Mouse (Mus musculus) E14TG2a.4 (cell line): ENCODE data around the gene Polr2h.

ENCODE experiments used
- H3K27me3 ChIP-seq: 2 replicates; pipeline ENCODE4 v1.6.1; 2014; ENCODE audit warnings: low read length, control low read depth; ENCODE audit not compliant: insufficient read depth
- H3K36me3 ChIP-seq: 2 replicates; pipeline ENCODE4 v1.6.1; 2014; ENCODE audit warnings: low read length, control low read depth; ENCODE audit not compliant: insufficient read depth
- H3K4me1 ChIP-seq: replicated peaks from 2 replicates; pipeline ENCODE4 v1.6.1; 2014; ENCODE audit warnings: low read depth, low read length, control low read depth
- H3K4me3 ChIP-seq: replicated peaks from 2 replicates; pipeline ENCODE4 v1.5.1; 2014; ENCODE audit warnings: mild to moderate bottlenecking, low read length
- H3K9me3 ChIP-seq: 2 replicates; pipeline ENCODE4 v1.6.1; 2014; ENCODE audit warnings: low read length, control low read depth
- CTCF ChIP-seq: conservative IDR thresholded peaks from 2 replicates; pipeline ENCODE4 v1.5.1; 2014; ENCODE audit warnings: low read length
- NANOG ChIP-seq: IDR thresholded peaks from 2 replicates; pipeline ENCODE4 v1.6.1; 2014; ENCODE audit warnings: borderline replicate concordance, low read length, mixed read lengths
- POU5F1 ChIP-seq: IDR thresholded peaks from 2 replicates; pipeline ENCODE4 v1.6.1; 2014; ENCODE audit warnings: low read length, borderline replicate concordance

Polr2h gene

DNA sequence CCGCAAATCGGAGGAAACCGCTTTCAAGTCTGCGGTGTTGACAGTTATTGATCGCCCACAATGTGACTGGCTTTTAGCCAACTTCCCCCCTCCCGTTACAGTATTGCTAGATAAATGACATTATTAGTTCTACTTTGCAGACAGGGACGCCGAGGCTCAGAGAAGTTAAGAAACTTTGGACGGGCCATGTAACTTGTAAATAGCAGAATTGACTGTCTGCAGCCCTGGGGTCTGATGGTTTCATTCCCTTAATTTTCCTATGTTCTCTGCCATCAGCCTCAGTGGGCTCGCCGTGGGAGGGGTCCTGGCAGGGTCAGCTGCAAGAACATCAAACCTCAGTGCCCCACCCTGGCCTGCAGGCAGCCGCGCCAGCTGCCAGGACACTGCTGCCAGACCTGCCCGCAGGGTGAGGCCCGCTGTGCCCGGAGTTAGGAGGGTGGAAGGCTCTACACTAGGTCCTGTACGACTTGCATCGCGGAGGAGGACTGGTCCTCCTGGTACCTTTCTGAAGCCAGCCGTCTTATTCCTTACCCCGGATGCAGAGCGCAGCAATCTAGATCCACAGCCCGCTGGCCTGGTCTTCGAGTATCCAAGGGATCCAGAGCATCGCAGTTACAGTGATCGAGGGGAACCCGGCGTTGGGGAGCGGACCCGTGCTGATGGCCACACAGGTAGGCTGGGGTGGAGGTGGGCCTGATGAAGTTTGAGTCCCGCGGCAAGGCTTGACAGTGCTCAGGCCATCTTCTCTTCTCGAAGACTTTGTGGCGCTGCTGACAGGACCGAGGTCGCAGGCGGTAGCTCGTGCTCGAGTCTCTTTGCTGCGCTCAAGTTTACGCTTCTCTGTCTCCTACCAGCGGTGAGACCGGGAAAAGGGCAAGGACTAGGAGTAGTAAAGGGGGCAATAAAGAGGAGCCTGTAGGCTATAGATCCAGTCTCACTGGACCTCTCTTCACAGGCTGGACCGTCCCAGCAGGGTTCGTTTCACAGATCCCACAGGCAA is 16.6 kb downstream of the Polr2h start, which contains the start of gene Thpo:
Gene Thpo (minus strand): TSS at position 781 of the 1,000 bp plus-strand sequence.
- H3K4me3 ChIP-seq: peak within 1 kb of the TSS; percentile 85
- peaks cover 14% of the 10 kb centered on the region for H3K9me3 ChIP-seq
- TF ChIP-seq CTCF (no peak), POU5F1 (no peak), NANOG (no peak)
- peaks cover 52% of the 10 kb centered on the region for H3K4me1 ChIP-seq
- peaks cover 61% of the 10 kb centered on the region for H3K27me3 ChIP-seq
- H3K36me3 ChIP-seq: peaks cover 9% of the 10 kb centered on the region

DNA sequence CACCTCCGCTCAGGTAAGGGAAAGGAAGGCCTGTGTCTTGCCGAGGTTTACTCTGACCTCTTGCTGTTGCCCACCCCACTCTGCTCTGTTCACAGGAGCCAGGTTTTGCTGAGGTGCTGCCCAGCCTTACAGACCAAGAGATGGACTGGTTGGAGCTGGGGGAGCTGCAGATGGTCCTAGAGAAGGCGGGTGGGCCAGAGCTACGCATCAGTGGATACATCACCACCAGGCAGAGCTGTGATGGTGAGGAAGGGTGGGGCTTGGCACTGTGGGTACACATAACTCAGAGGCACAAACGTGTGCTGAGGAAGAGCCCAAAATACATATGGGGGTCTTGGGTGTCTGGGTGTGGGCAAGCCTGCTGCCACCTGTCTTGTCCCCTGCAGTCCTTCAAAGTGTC is 18.2 kb downstream of the Polr2h start:
- Histone ChIP-seq H3K36me3 (peaks cover 9% of the 10 kb centered on the region), H3K27me3 (peaks cover 64% of the 10 kb centered on the region), H3K4me1 (peaks cover 36% of the 10 kb centered on the region), H3K9me3 (peaks cover 14% of the 10 kb centered on the region), H3K4me3 (no peak overlapping the region)
- TF ChIP-seq CTCF (no peak), POU5F1 (no peak), NANOG (no peak)

- H3K9me3 ChIP-seq: peaks cover 14% of the 10 kb centered on the region
- H3K4me1 ChIP-seq: peaks cover 32% of the 10 kb centered on the region
- H3K4me3 ChIP-seq: no peak overlapping the region
- TF ChIP-seq CTCF (no peak), POU5F1 (no peak), NANOG (no peak)
- H3K36me3 ChIP-seq: peaks cover 9% of the 10 kb centered on the region
- peaks cover 64% of the 10 kb centered on the region for H3K27me3 ChIP-seq
Observed at GRCm38 (mm10) chr16:20736168-20736567, 18.7 kb downstream of the Polr2h start.

DNA sequence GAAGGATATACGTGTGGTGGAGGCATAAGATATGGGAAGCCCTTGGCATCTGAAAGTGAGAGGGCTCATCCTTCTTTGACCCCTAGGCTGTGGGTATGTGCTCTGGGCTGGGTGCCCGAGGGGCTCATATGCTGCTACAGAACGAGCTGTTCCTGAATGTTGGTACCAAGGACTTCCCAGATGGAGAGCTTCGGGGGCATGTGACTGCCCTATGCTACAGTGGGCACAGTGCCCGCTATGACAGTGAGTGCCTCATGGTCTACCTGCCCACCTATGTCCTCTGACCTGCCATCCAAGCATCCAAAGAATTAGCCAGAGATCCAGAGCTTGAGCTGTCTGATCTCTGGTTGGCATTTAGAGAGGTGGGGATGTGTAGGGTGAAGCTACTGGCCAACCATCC is 19.4 kb downstream of the Polr2h start:
- H3K9me3 ChIP-seq: peaks cover 14% of the 10 kb centered on the region
- H3K4me1 ChIP-seq: peaks cover 25% of the 10 kb centered on the region
- peaks cover 9% of the 10 kb centered on the region for H3K36me3 ChIP-seq
- H3K4me3 ChIP-seq: no peak overlapping the region
- TF ChIP-seq POU5F1 (no peak), CTCF (no peak), NANOG (no peak)
- peaks cover 60% of the 10 kb centered on the region for H3K27me3 ChIP-seq

DNA sequence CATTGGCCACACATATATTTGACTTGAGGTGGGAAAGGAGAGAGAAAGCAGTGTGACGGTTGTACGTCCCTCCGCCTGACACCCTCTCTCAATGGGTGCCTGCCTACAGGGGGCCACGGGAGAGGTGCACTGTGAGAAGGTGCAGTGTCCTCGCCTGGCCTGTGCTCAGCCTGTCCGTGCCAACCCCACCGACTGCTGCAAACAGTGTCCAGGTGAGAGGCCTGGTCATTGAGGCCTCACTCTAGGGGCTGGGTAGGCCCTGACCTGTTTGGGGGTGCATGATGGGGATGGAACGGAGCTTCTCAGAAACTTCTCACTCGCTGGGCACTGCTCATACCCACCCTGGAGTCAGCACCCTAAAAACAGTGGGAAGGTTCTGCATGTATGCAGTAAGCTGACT is 22.4 kb downstream of the Polr2h start:
- TF ChIP-seq NANOG: no peak
- TF ChIP-seq CTCF: no peak
- no peak for TF ChIP-seq POU5F1
- Histone ChIP-seq H3K4me1 (peaks cover 5% of the 10 kb centered on the region), H3K4me3 (no peak overlapping the region), H3K36me3 (peaks cover 9% of the 10 kb centered on the region), H3K27me3 (peaks cover 36% of the 10 kb centered on the region), H3K9me3 (peaks cover 14% of the 10 kb centered on the region)

GRCm38 (mm10) chr16:20746641-20747040 is 29.2 kb downstream of the Polr2h start:
- peaks cover 21% of the 10 kb centered on the region for H3K4me1 ChIP-seq
- TF ChIP-seq POU5F1 (no peak), NANOG (no peak), CTCF (no peak)
- no peaks in the 10 kb centered on the region; the same call in 1 of the 2 replicates for H3K27me3 ChIP-seq
- no peaks in the 10 kb centered on the region for H3K36me3 ChIP-seq
- no peaks in the 10 kb centered on the region for H3K9me3 ChIP-seq
- no peak overlapping the region for H3K4me3 ChIP-seq

GRCm38 (mm10) chr16:20750518-20750917 is 33.1 kb downstream of the Polr2h start:
- no peak for TF ChIP-seq CTCF
- TF ChIP-seq NANOG: no peak
- no peak for TF ChIP-seq POU5F1
- Histone ChIP-seq H3K4me1 (peaks cover 21% of the 10 kb centered on the region), H3K4me3 (no peak overlapping the region)

DNA sequence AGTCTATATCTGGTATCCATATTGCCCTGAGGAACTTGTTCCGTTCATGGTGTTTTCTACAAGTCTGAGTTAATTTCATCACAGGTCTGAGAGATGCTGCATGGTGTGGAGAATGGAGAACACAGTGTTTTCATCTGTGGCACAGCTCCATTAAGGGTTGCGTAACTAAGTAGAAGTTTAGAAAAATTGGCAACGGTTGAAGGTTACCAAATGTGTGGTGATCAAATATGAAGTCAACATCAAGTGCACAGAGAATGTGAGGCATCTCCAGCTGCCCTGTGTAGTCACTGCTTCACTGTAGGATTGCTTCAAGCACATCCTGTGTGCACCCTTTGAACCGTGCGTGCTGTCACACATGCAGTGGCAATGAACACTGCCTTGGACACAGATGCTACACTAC is 38.6 kb downstream of the Polr2h start:
- Histone ChIP-seq H3K36me3 (no peaks in the 10 kb centered on the region), H3K9me3 (no peaks in the 10 kb centered on the region), H3K27me3 (no peaks in the 10 kb centered on the region), H3K4me3 (no peak overlapping the region), H3K4me1 (0 out of 2 replicates have a peak, but pooled peaks cover 2% of the 10 kb centered on the region)
- no peak for TF ChIP-seq POU5F1
- no peak for TF ChIP-seq CTCF
- no peak for TF ChIP-seq NANOG

More at GRCm38 (mm10) chr16:20750518-20750917, 33.1 kb downstream of the Polr2h start:
- Histone ChIP-seq H3K27me3 (no peaks in the 10 kb centered on the region), H3K9me3 (no peaks in the 10 kb centered on the region), H3K36me3 (no peaks in the 10 kb centered on the region)

GRCm38 (mm10) chr16:20757385-20757784 is 39.9 kb downstream of the Polr2h start:
- Histone ChIP-seq H3K27me3 (no peaks in the 10 kb centered on the region), H3K9me3 (no peaks in the 10 kb centered on the region), H3K4me3 (no peak overlapping the region), H3K36me3 (no peaks in the 10 kb centered on the region), H3K4me1 (0 out of 2 replicates have a peak, but pooled peaks cover 2% of the 10 kb centered on the region)
- no peak for TF ChIP-seq NANOG
- no peak for TF ChIP-seq POU5F1
- TF ChIP-seq CTCF: no peak
